Mouse (Mus musculus) mammary gland, adult 2 months (tissue): ENCODE results near the gene Btbd35f29. TPM values are rescaled to one million over a fixed set of nuclear protein-coding genes. Genes with fewer than 3 reads are reported as not detected.

Experiments
- polyA plus RNA-seq: library from polyadenylated mRNA; depleted of rRNA; stranded (reverse); fragments of >200 nt; gene quantifications from 2 replicates; pipeline ENCODE4 v1.2.3, GENCODE M21; 2012; ENCODE audit warnings: low replicate concordance; rRNA removed

Btbd35f29 gene
- not detected in 2 replicates for polyA plus RNA-seq

DNA sequence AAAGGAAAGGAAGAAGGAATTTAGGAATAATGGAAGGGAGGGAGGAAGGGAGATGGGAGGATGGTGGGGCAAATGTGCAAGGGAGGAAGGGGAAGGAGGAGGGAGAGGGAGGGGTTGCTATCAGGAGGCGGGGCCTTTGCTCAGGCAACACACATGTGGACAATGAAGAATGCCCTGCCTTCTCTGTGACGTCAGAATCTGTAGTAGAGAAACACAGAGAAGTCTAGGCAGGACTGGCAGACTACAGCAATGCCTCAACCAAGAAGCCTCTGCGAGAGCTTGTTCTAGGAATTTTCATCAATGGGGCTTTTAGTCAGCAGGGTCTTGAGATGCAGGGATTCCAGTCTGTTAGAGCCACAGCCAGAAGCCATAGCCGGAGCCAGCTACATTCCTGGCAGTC, at the start of gene Btbd35f29:
Gene Btbd35f29 (plus strand): TSS at position 301 of the 400 bp plus-strand sequence.

Other genes starting within 250 kb of the Btbd35f29 start
- gene Spin2f, start 136.2 kb downstream of the Btbd35f29 start, polyA plus RNA-seq: not detected in 2 replicates
- gene Btbd35f26, start 218.8 kb downstream of the Btbd35f29 start, polyA plus RNA-seq: not detected in 2 replicates